Mouse (Mus musculus) MEL (cell line): ENCODE results near the gene Dock1. TPM values are rescaled to one million over a fixed set of nuclear protein-coding genes. Genes with fewer than 3 reads are reported as not detected.

ENCODE experiments used
- DNase-seq: peaks from one replicate; pipeline ENCODE4 v3.0.0; 2011; ENCODE audit warnings: low read depth, low spot score
- H3K27ac ChIP-seq: 2 replicates; pipeline ENCODE4 v1.5.1; 2012; ENCODE audit warnings: low read depth, mild to moderate bottlenecking, control low read depth, low read length, moderate library complexity; ENCODE audit not compliant: control insufficient read depth
- H3K27me3 ChIP-seq, 2 experiments: fragments of 150-350 bp in 1 of 2; sonication (generic) in 1 of 2; 2 replicates each; pipeline ENCODE4 v1.6.1; 2012; ENCODE audit warnings: low read length in 2 of 2, mild to moderate bottlenecking in 2 of 2, improper control_type of control experiment in 1 of 2, moderate library complexity in 1 of 2; ENCODE audit not compliant: insufficient read depth in 2 of 2, control insufficient read depth in 1 of 2
- H3K36me3 ChIP-seq, 2 experiments: 2 replicates each; pipeline ENCODE4 v1.6.1; 2012 to 2014; ENCODE audit warnings: low read length in 2 of 2, improper control_type of control experiment in 1 of 2, inconsistent platforms in 1 of 2, mild to moderate bottlenecking in 1 of 2; ENCODE audit not compliant: insufficient read depth in 2 of 2, control insufficient read depth in 1 of 2
- H3K4me1 ChIP-seq, 2 experiments: fragments of 150-350 bp in 1 of 2; sonication (generic) in 1 of 2; 2 replicates each; pipeline ENCODE4 v1.6.1; 2012; ENCODE audit warnings: low read length in 2 of 2, improper control_type of control experiment in 1 of 2, mild to moderate bottlenecking in 1 of 2; ENCODE audit not compliant: insufficient read depth in 2 of 2, control insufficient read depth in 1 of 2
- H3K4me3 ChIP-seq, 2 experiments: fragments of 150-350 bp in 1 of 2; sonication (generic) in 1 of 2; 2 replicates each; pipeline ENCODE4 v1.5.1; 2012; ENCODE audit warnings: low read depth in 2 of 2, low read length in 2 of 2, mild to moderate bottlenecking in 2 of 2, moderate library complexity in 2 of 2, control low read depth in 1 of 2, improper control_type of control experiment in 1 of 2; ENCODE audit not compliant: control insufficient read depth in 1 of 2, insufficient read depth in 1 of 2
- H3K79me2 ChIP-seq: 2 replicates; pipeline ENCODE4 v1.6.1; 2012; ENCODE audit warnings: mild to moderate bottlenecking, low read length, moderate library complexity; ENCODE audit not compliant: control insufficient read depth, poor library complexity, insufficient read depth
- H3K9ac ChIP-seq: 2 replicates; pipeline ENCODE4 v1.6.1; 2012; ENCODE audit warnings: low read depth, mild to moderate bottlenecking, control low read depth, low read length, moderate library complexity; ENCODE audit not compliant: control insufficient read depth, poor library complexity, severe bottlenecking
- H3K9me3 ChIP-seq: fragments of 150-350 bp; sonication (generic); replicated peaks from 2 replicates; pipeline ENCODE4 v1.6.1; 2012; ENCODE audit warnings: mild to moderate bottlenecking, low read length, improper control_type of control experiment, moderate library complexity; ENCODE audit not compliant: insufficient read depth
- CHD1 ChIP-seq: IDR thresholded peaks from 2 replicates; pipeline ENCODE4 v1.6.1; 2012; ENCODE audit warnings: low read depth, mild to moderate bottlenecking, inconsistent platforms, low read length, improper control_type of control experiment
- CHD2 ChIP-seq: IDR thresholded peaks from 2 replicates; pipeline ENCODE4 v1.6.1; 2011; ENCODE audit warnings: low read length, improper control_type of control experiment
- JUND ChIP-seq: IDR thresholded peaks from 2 replicates; pipeline ENCODE4 v1.6.1; 2011; ENCODE audit warnings: low read depth, mild to moderate bottlenecking, improper control_type of control experiment, low read length
- KAT2A ChIP-seq: conservative IDR thresholded peaks from 2 replicates; pipeline ENCODE4 v1.6.1; 2012; ENCODE audit warnings: low read depth, low read length, improper control_type of control experiment, inconsistent platforms
- MAFK ChIP-seq: IDR thresholded peaks from 2 replicates; pipeline ENCODE4 v1.6.1; 2011; ENCODE audit warnings: low read depth, mild to moderate bottlenecking, low read length, improper control_type of control experiment, borderline replicate concordance
- MAX ChIP-seq: IDR thresholded peaks from 2 replicates; pipeline ENCODE4 v1.6.1; 2011; ENCODE audit warnings: low read length, improper control_type of control experiment
- MEF2A ChIP-seq: IDR thresholded peaks from 2 replicates; pipeline ENCODE4 v1.6.1; 2014; ENCODE audit warnings: low read depth, mild to moderate bottlenecking, inconsistent platforms, low read length, improper control_type of control experiment; ENCODE audit not compliant: poor library complexity, insufficient replicate concordance, severe bottlenecking; ENCODE audit errors: extremely low read depth
- MXI1 ChIP-seq: IDR thresholded peaks from 2 replicates; pipeline ENCODE4 v1.6.1; 2011; ENCODE audit warnings: mild to moderate bottlenecking, low read depth, low read length, improper control_type of control experiment
- MYB ChIP-seq: IDR thresholded peaks from 2 replicates; pipeline ENCODE4 v1.6.1; 2011; ENCODE audit warnings: mild to moderate bottlenecking, low read depth, low read length, improper control_type of control experiment
- MYC ChIP-seq: IDR thresholded peaks from 2 replicates; pipeline ENCODE4 v1.6.1; 2011; ENCODE audit warnings: low read depth, mild to moderate bottlenecking, low read length, improper control_type of control experiment, moderate library complexity
- POLR2A ChIP-seq, 2 experiments: IDR thresholded peaks; 2 replicates each; pipeline ENCODE4 v1.6.1; 2011 to 2012; ENCODE audit warnings: low read length in 2 of 2, mild to moderate bottlenecking in 2 of 2, control low read depth in 1 of 2, improper control_type of control experiment in 1 of 2, low read depth in 1 of 2, moderate library complexity in 1 of 2; ENCODE audit not compliant: control insufficient read depth in 1 of 2, insufficient read depth in 1 of 2, poor library complexity in 1 of 2
- POLR2AphosphoS2 ChIP-seq: IDR thresholded peaks from 2 replicates; pipeline ENCODE4 v1.6.1; 2011; ENCODE audit warnings: low read length, improper control_type of control experiment
- SIN3A ChIP-seq: IDR thresholded peaks from 2 replicates; pipeline ENCODE4 v1.6.1; 2012; ENCODE audit warnings: low read length, improper control_type of control experiment, inconsistent platforms
- TAL1 ChIP-seq: IDR thresholded peaks from 2 replicates; pipeline ENCODE4 v1.6.1; 2012; ENCODE audit warnings: mild to moderate bottlenecking, inconsistent platforms, low read length, moderate library complexity, mixed read lengths
- TBP ChIP-seq: IDR thresholded peaks from 2 replicates; pipeline ENCODE4 v1.8.0; 2011; ENCODE audit warnings: low read depth, low read length, improper control_type of control experiment
- TCF12 ChIP-seq: IDR thresholded peaks from 2 replicates; pipeline ENCODE4 v1.6.1; 2014; ENCODE audit warnings: low read depth, mild to moderate bottlenecking, inconsistent platforms, low read length, improper control_type of control experiment, moderate library complexity
- UBTF ChIP-seq: IDR thresholded peaks from 2 replicates; pipeline ENCODE4 v1.6.1; 2012; ENCODE audit warnings: low read depth, mild to moderate bottlenecking, inconsistent platforms, low read length, improper control_type of control experiment, moderate library complexity, borderline replicate concordance; ENCODE audit not compliant: insufficient read depth
- USF2 ChIP-seq, 2 experiments: IDR thresholded peaks; 2 replicates each; pipeline ENCODE4 v1.6.1; 2011 to 2012; ENCODE audit warnings: improper control_type of control experiment in 2 of 2, low read length in 2 of 2, borderline replicate concordance in 1 of 2, inconsistent platforms in 1 of 2, low read depth in 1 of 2, mild to moderate bottlenecking in 1 of 2; ENCODE audit not compliant: insufficient read depth in 1 of 2
- ZKSCAN1 ChIP-seq: IDR thresholded peaks from 2 replicates; pipeline ENCODE4 v1.6.1; 2012; ENCODE audit warnings: low read depth, mild to moderate bottlenecking, inconsistent platforms, low read length, improper control_type of control experiment, moderate library complexity
- ZMIZ1 ChIP-seq: IDR thresholded peaks from 2 replicates; pipeline ENCODE4 v1.6.1; 2012; ENCODE audit warnings: low read depth, mild to moderate bottlenecking, inconsistent platforms, low read length, improper control_type of control experiment, moderate library complexity
- ZNF384 ChIP-seq: IDR thresholded peaks from 2 replicates; pipeline ENCODE4 v1.6.1; 2012; ENCODE audit warnings: low read depth, mild to moderate bottlenecking, inconsistent platforms, low read length, improper control_type of control experiment
- polyA plus RNA-seq, 2 experiments: library from polyadenylated mRNA; stranded (reverse) in 1 of 2; unstranded in 1 of 2; fragments of >175 nt in 1 of 2; fragments of >200 nt in 1 of 2; gene quantifications; 2 replicates each; pipeline versions ENCODE4 v1.2.1 to v1.2.4; 2012; ENCODE audit warnings: low replicate concordance in 2 of 2, low read depth in 1 of 2; ENCODE audit not compliant: insufficient read length in 2 of 2, insufficient read depth in 1 of 2, missing spikeins in 1 of 2
- total RNA-seq: library from RNA; depleted of rRNA; stranded (reverse); fragments of 300-350 nt; gene quantifications from 2 replicates; pipeline ENCODE4 v1.2.3, GENCODE M21; 2012

Gene Dock1
- total and polyA plus RNA-seq, 3 experiments = not detected

GRCm38 (mm10) chr7:135077806-135078205 is 407.4 kb downstream of the Dock1 start:
- Histone ChIP-seq H3K9ac (no peak overlapping the region), H3K9me3 (no peaks in the 10 kb centered on the region), H3K79me2 (no peaks in the 10 kb centered on the region), H3K4me1 (no peaks in the 10 kb centered on the region), H3K4me3 (no peak overlapping the region), H3K27me3 (no peaks in the 10 kb centered on the region), H3K36me3 (no peaks in the 10 kb centered on the region), H3K27ac (no peak overlapping the region)
- TF ChIP-seq MAFK = no peak
- TF ChIP-seq ZKSCAN1 = no peak
- no peak for TF ChIP-seq TCF12
- no peak for TF ChIP-seq UBTF
- no peak for TF ChIP-seq SIN3A
- no peak for TF ChIP-seq POLR2A (IDR thresholded peaks at IDR 0.05; ENCODE audit: control insufficient read depth in 1 of 2, insufficient read depth in 1 of 2, low read depth in 1 of 2, low read length in 2 of 2, poor library complexity in 1 of 2)
- no peak for TF ChIP-seq TAL1
- no peak for TF ChIP-seq KAT2A
- no peak for TF ChIP-seq JUND
- TF ChIP-seq MXI1 = no peak
- DNase-seq = no peak

GRCm38 (mm10) chr7:135083421-135083820 is 413.0 kb downstream of the Dock1 start:
- Histone ChIP-seq H3K9ac (no peak overlapping the region), H3K4me3 (no peak overlapping the region), H3K9me3 (no peaks in the 10 kb centered on the region), H3K27me3 (no peaks in the 10 kb centered on the region), H3K36me3 (no peaks in the 10 kb centered on the region), H3K79me2 (no peaks in the 10 kb centered on the region), H3K4me1 (no peaks in the 10 kb centered on the region), H3K27ac (no peak overlapping the region)
- no peak for TF ChIP-seq MAX
- no peak for TF ChIP-seq USF2 (IDR thresholded peaks at IDR 0.05; ENCODE audit: borderline replicate concordance in 1 of 2, insufficient read depth in 1 of 2, low read depth in 1 of 2, low read length in 2 of 2)
- TF ChIP-seq ZNF384 = no peak
- TF ChIP-seq MYB = no peak
- TF ChIP-seq TBP = no peak
- TF ChIP-seq ZMIZ1 = no peak
- no peak for TF ChIP-seq POLR2AphosphoS2
- TF ChIP-seq CHD1 = no peak
- TF ChIP-seq CHD2 = no peak
- TF ChIP-seq MEF2A = no peak
- no peak for TF ChIP-seq MYC
- DNase-seq = no peak
